Mouse (Mus musculus) liver, embryonic 14.5 days (tissue): ENCODE results near the gene Rps16. TPM values are rescaled to one million over a fixed set of nuclear protein-coding genes. Genes with fewer than 3 reads are reported as not detected.

Experiments
- ATAC-seq: fragments of 200-750 bp; cut with Nextera tagmentation; 2 replicates; pipeline ENCODE4 v1.8.0; 2017; ENCODE audit warnings: moderate number of reproducible peaks, mild to moderate bottlenecking, moderate library complexity; ENCODE audit not compliant: insufficient read depth
- DNase-seq, 3 experiments: peaks; one replicate each; pipeline ENCODE4 v3.0.0-alpha.2; 2012 to 2013; ENCODE audit warnings: low read depth in 3 of 3, low spot score in 3 of 3
- H3K27ac ChIP-seq: fragments of 300-500 bp; sonication (generic); 2 replicates; pipeline ENCODE4 v1.5.1; 2014; ENCODE audit warnings: moderate library complexity, mild to moderate bottlenecking, control low read depth, inconsistent platforms
- H3K27me3 ChIP-seq: fragments of 300-500 bp; sonication (generic); 2 replicates; pipeline ENCODE4 v1.6.1; 2014; ENCODE audit warnings: mild to moderate bottlenecking, low read length, moderate library complexity; ENCODE audit not compliant: control insufficient read depth, insufficient read depth
- H3K36me3 ChIP-seq: fragments of 300-500 bp; sonication (generic); replicated peaks from 2 replicates; pipeline ENCODE4 v1.6.1; 2014; ENCODE audit warnings: low read depth; ENCODE audit not compliant: control insufficient read depth, insufficient read depth
- H3K4me1 ChIP-seq, 2 experiments: fragments of 200-500 bp in 1 of 2; fragments of 300-500 bp in 1 of 2; sonication (generic) in 1 of 2; replicated peaks; 2 replicates each; pipeline ENCODE4 v1.6.1; 2012 to 2014; ENCODE audit warnings: antibody characterized with exemption in 1 of 2, inconsistent platforms in 1 of 2, low read length in 1 of 2; ENCODE audit not compliant: control insufficient read depth in 2 of 2, insufficient read depth in 2 of 2
- H3K4me2 ChIP-seq: fragments of 300-500 bp; sonication (generic); 2 replicates; pipeline ENCODE4 v1.6.1; 2014; ENCODE audit warnings: low read depth, mild to moderate bottlenecking, control low read depth, moderate library complexity
- H3K4me3 ChIP-seq, 2 experiments: fragments of 200-500 bp in 1 of 2; fragments of 300-500 bp in 1 of 2; sonication (generic) in 1 of 2; 2 replicates each; pipeline ENCODE4 v1.5.1; 2012 to 2014; ENCODE audit warnings: low read depth in 2 of 2, low read length in 2 of 2, mild to moderate bottlenecking in 2 of 2, control low read depth in 1 of 2, inconsistent platforms in 1 of 2, moderate library complexity in 1 of 2; ENCODE audit not compliant: insufficient read depth in 1 of 2
- H3K9ac ChIP-seq: fragments of 300-500 bp; sonication (generic); replicated peaks from 2 replicates; pipeline ENCODE4 v1.6.1; 2014; ENCODE audit warnings: mild to moderate bottlenecking, control low read depth, moderate library complexity
- H3K9me3 ChIP-seq: fragments of 300-500 bp; sonication (generic); 2 replicates; pipeline ENCODE4 v1.6.1; 2016; ENCODE audit warnings: low read length, mixed read lengths; ENCODE audit not compliant: control insufficient read depth
- CTCF ChIP-seq: IDR thresholded peaks from 2 replicates; pipeline ENCODE4 v1.5.1; 2016; ENCODE audit warnings: antibody characterized with exemption, low read depth, control low read depth
- EP300 ChIP-seq: IDR thresholded peaks from 2 replicates; pipeline ENCODE4 v1.6.1; 2016; ENCODE audit warnings: antibody characterized with exemption, low read depth
- WGBS: fragments of 180-500 bp; shearing (Covaris S2); extraction: QIAGEN DNeasy Blood & Tissue Kit; methylation state at CpG from one replicate; pipeline ENCODE4 v1.1.7; 2014; ENCODE audit not compliant: insufficient replicate concordance; 5-methylcytosine and 5-hydroxymethylcytosine counted together
- polyA plus RNA-seq, 2 experiments: library from polyadenylated mRNA; depleted of rRNA in 1 of 2; stranded (reverse) in 1 of 2; unstranded in 1 of 2; fragments of >200 nt; fragmentation: Nextera tagmentation in 1 of 2; extraction: Ambion mirVana in 1 of 2; gene quantifications; 2 replicates each; pipeline versions ENCODE4 v1.2.1 to v1.2.3; 2012 to 2014

Gene Rps16
- polyA plus RNA-seq, 2 experiments, result 900 to 1,209 TPM

DNA sequence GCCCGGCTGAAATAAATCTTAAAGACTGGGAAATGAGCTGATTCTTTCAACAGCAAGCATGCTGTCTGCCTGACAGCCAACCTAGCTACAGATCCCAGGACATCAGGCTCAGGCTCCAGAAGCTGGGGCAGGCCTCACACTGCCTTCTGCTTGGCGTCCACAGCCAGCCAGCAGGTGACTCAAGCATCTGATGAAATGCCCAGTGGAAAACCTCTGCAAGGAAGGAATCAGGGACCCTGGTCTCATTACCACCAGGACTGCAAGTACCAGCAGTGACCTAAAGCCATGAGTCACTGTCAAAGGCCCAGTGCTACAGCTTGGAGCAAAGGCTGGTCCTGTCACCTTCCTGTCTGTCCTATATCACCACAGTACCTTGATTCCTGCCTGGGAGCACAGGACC lies 15.0 kb upstream of the Rps16 start:
- no peak overlapping the region for H3K4me2 ChIP-seq
- 72% methylated on average over 2 of the region's 2 CpGs for WGBS
- DNase-seq (no peak), ATAC-seq (no peak)
- TF ChIP-seq CTCF (no peak), EP300 (no peak)
- H3K9me3 ChIP-seq, result no peaks in the 10 kb centered on the region
- no peak overlapping the region for H3K27ac ChIP-seq
- no peak overlapping the region for H3K9ac ChIP-seq
- H3K27me3 ChIP-seq, result no peaks in the 10 kb centered on the region
- H3K36me3 ChIP-seq, result peaks cover 7% of the 10 kb centered on the region; the same call in 1 of the 2 replicates
- H3K4me1 ChIP-seq, result peaks cover 4 to 6% of the 10 kb centered on the region in 2 experiments
- no peak overlapping the region for H3K4me3 ChIP-seq

DNA sequence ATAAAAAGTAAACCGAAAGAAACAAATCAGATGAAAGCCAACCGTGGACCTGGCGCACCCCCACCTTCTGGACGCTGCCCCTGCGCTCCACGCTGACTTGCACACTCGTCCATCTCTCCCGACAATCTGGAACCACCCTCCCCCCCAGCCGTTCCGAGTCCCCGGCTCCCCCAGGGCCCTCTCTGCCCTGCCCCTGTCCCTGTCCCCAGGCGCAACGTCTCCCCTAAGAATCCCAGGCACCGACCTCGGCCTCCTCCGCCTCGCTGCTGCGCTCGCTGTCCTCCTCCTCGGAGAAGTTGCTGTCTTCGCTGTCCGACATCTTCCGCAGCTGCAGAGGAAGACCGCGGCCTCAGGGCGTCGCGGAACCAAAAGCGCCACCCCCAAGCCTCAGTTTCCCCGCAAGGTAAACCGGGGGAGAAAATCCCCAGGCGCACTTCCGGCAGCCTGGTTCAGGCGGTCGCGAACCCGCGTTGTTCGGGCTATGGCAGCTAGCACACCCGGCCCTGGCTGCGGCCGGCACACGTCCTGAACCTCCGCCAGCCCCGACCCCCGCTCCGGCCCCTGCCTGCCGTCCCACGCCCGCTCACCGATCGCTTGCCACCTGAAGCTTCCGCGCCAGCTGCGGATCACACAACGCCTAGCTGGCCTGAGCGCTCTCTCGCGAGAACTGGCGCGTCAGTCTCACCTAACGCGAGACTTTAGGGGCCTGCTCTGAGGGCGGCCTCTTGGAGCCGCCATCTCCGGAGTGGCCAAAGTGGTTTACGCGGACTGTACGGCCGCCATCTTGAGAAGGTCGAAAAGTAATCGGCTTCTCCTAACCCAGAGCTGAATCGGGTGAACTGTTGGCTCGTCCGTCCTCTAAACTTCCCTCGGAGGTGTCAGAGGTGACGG lies 12.1 kb upstream of the Rps16 start, which contains the start of gene Supt5:
Gene Supt5 (minus strand): TSS at position 639 of the 891 bp plus-strand sequence.
- TF ChIP-seq EP300, result peak; percentile 90
- TF ChIP-seq CTCF, result no peak; the same call in 1 of the 2 replicates
- WGBS, result under 1% methylated on average over 77 of the region's 77 CpGs
- peak; percentile 98 for ATAC-seq

DNA sequence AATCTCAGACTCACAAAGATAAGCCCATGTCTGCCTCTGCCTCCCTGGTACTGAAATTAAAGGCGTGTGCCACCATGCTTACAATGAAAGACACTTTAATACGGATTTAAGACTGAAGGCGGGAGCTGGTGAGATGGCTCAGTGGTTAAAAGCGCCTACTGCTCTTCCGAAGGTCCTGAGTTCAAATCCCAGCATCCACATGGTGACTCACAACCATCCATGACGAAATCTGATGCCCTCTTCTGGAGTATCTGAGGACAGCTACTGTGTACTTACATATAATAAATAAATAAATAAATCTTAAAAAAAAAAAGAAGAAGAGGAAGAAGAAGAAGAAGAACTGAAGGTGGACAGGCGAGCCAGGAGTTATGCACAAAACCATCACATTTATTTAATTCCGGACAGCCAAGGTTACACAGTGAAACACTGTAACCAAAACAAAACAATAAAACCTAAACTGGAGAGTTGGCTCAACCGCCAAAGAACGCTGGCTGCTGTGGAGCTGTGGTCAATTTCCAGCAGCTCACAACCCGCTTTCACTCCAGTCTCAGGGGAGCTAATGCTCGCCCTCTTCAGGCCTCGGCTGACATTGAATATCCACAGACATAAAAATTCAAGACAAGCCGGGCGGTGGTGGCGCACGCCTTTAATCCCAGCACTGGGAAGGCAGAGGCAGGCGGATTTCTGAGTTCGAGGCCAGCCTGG lies 11.1 kb upstream of the Rps16 start:
- Histone ChIP-seq H3K27ac (peak overlapping the region; percentile 86), H3K4me2 (peak overlapping the region; percentile 96), H3K9me3 (no peaks in the 10 kb centered on the region), H3K4me1 (peaks cover 4 to 15% of the 10 kb centered on the region in 2 experiments), H3K4me3 (peak overlapping the region; percentile 69 to 98), H3K27me3 (no peaks in the 10 kb centered on the region), H3K9ac (peak overlapping the region; percentile 58), H3K36me3 (no peaks in the 10 kb centered on the region; the same call in 1 of the 2 replicates)
- WGBS, result 33% methylated on average over 19 of the region's 19 CpGs
- DNase-seq, result peak; percentile 44 to 59 (median 50)
- ATAC-seq, result no peak
- TF ChIP-seq CTCF (peak; percentile 56), EP300 (no peak)

More for the DNA sequence above, 12.1 kb upstream of the Rps16 start, which contains the start of gene Supt5:
- Histone ChIP-seq H3K27ac (peak within 1 kb of the TSS; percentile 86), H3K4me1 (peaks cover 4 to 14% of the 10 kb centered on the region in 2 experiments), H3K9me3 (no peaks in the 10 kb centered on the region), H3K27me3 (no peaks in the 10 kb centered on the region), H3K36me3 (no peaks in the 10 kb centered on the region; the same call in 1 of the 2 replicates), H3K4me2 (peak within 1 kb of the TSS; percentile 96), H3K4me3 (peak within 1 kb of the TSS; percentile 81 to 98), H3K9ac (peak within 1 kb of the TSS; percentile 97)
- peak; percentile 99 for DNase-seq

DNA sequence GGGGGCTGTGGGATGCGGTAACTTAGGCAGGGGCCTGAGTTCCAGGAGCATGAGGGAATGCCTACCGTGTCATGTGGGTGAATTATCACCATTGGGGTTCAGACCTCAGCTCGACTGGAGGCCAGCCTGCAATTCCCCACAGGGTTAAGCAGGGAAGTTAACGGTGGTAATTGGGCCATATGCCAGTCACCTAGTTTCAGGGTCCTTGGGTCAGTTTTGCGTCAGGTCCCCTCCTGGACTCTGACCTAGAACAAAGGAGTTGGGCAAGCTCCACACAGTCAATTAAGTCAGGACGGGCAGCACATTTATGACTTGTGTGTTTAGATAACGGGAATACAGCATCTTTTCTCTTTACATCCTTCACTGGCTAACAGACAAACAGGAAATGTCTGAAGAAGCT lies 9.1 kb upstream of the Rps16 start:
- 47% methylated on average over 7 of the region's 7 CpGs for WGBS
- no peaks in the 10 kb centered on the region for H3K27me3 ChIP-seq
- H3K36me3 ChIP-seq, result no peaks in the 10 kb centered on the region
- DNase-seq (no peak), ATAC-seq (no peak)
- no peaks in the 10 kb centered on the region for H3K9me3 ChIP-seq
- no peak overlapping the region for H3K4me2 ChIP-seq
- H3K4me1 ChIP-seq, result peaks cover 4 to 17% of the 10 kb centered on the region in 2 experiments
- no peak overlapping the region for H3K9ac ChIP-seq
- no peak for TF ChIP-seq CTCF
- no peak for TF ChIP-seq EP300
- H3K27ac ChIP-seq, result no peak overlapping the region
- no peak overlapping the region for H3K4me3 ChIP-seq
